Mouse (Mus musculus) megakaryocyte, embryonic 14.5 days (primary cell): ENCODE data around the gene Gm2663. TPM values are rescaled to one million over a fixed set of nuclear protein-coding genes. Genes with fewer than 3 reads are reported as not detected.
"Not testable (repeated sequence)": the region's sequence is repeated elsewhere in the genome, so short reads cannot be mapped to it uniquely, and the experiment has no call there.

Experiments used
- H3K27me3 ChIP-seq: replicated peaks from 2 replicates; pipeline ENCODE3; 2012; ENCODE audit warnings: inconsistent platforms
- H3K36me3 ChIP-seq: replicated peaks from 2 replicates; pipeline ENCODE3; 2012; ENCODE audit warnings: low read length, inconsistent platforms, mixed read lengths
- H3K4me1 ChIP-seq: 2 replicates; pipeline ENCODE4 v1.6.1; 2012; ENCODE audit warnings: inconsistent platforms
- H3K4me3 ChIP-seq: replicated peaks from 2 replicates; pipeline ENCODE3; 2012; ENCODE audit warnings: moderate library complexity, mild to moderate bottlenecking, inconsistent platforms
- H3K9me3 ChIP-seq: 2 replicates; pipeline ENCODE4 v1.6.1; 2012; ENCODE audit warnings: inconsistent platforms
- FLI1 ChIP-seq: IDR thresholded peaks from 2 replicates; pipeline ENCODE4 v1.6.1; 2012; ENCODE audit warnings: low read length, inconsistent platforms, mixed read lengths
- GATA1 ChIP-seq: IDR thresholded peaks from 3 replicates; pipeline ENCODE4 v1.6.1; 2012; ENCODE audit warnings: mixed read lengths, low read length, inconsistent platforms, borderline replicate concordance
- polyA plus RNA-seq: library from polyadenylated mRNA; stranded (reverse); fragments of >175 nt; gene quantifications from 2 replicates; pipeline ENCODE4 v1.2.3, GENCODE M21; 2012; ENCODE audit warnings: low replicate concordance; ENCODE audit not compliant: insufficient read depth

The Gm2663 gene
- polyA plus RNA-seq, 1 experiment = not detected

GRCm38 (mm10) chr6:41027053-41027452 lies 27.8 kb upstream of the Gm2663 start:
- no peak for TF ChIP-seq FLI1
- no peak for TF ChIP-seq GATA1
- no peaks in the 10 kb centered on the region for H3K9me3 ChIP-seq
- H3K36me3 ChIP-seq = no peaks in the 10 kb centered on the region
- H3K27me3 ChIP-seq = no peaks in the 10 kb centered on the region
- no peak overlapping the region for H3K4me3 ChIP-seq
- H3K4me1 ChIP-seq = peaks cover 15% of the 10 kb centered on the region

GRCm38 (mm10) chr6:41025873-41026650 lies 26.8 kb upstream of the Gm2663 start:
- Histone ChIP-seq H3K36me3 (no peaks in the 10 kb centered on the region), H3K27me3 (no peaks in the 10 kb centered on the region), H3K4me3 (no peak overlapping the region), H3K4me1 (peaks cover 15% of the 10 kb centered on the region), H3K9me3 (no peaks in the 10 kb centered on the region)
- TF ChIP-seq GATA1 (no peak), FLI1 (no peak)

- no peak overlapping the region for H3K4me3 ChIP-seq
- no peak for TF ChIP-seq FLI1
- no peak for TF ChIP-seq GATA1
- H3K36me3 ChIP-seq = no peaks in the 10 kb centered on the region
- peaks cover 9% of the 10 kb centered on the region; the same call in 1 of the 2 replicates for H3K4me1 ChIP-seq
- H3K9me3 ChIP-seq = no peaks in the 10 kb centered on the region
- no peaks in the 10 kb centered on the region for H3K27me3 ChIP-seq
Observed at GRCm38 (mm10) chr6:41019140-41019539, 19.9 kb upstream of the Gm2663 start.

DNA sequence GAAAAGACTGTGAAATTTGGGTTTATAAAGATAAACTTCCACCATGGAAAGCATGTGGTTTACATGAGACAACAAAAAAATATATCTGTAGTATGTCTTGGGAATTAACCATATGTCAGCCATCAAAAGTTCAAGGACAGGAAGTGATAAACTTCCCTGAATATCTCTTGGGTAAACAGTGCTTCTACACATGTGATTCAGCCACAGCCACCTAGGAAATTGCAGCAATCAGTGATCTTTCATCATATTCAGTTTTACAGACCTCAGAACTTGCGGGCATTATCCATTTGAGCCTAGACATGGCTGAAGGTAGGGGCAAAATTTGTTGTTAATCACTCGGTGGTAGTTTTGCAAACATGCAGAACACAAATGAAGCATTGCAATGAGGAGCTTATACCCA lies 19.4 kb upstream of the Gm2663 start:
- Histone ChIP-seq H3K4me1 (peaks cover 9% of the 10 kb centered on the region; the same call in 1 of the 2 replicates), H3K27me3 (no peaks in the 10 kb centered on the region), H3K4me3 (no peak overlapping the region), H3K36me3 (no peaks in the 10 kb centered on the region), H3K9me3 (no peaks in the 10 kb centered on the region)
- no peak for TF ChIP-seq FLI1

- no peak overlapping the region for H3K4me3 ChIP-seq
- no peak for TF ChIP-seq FLI1
- no peak for TF ChIP-seq GATA1
- no peaks in the 10 kb centered on the region for H3K9me3 ChIP-seq
- no peaks in the 10 kb centered on the region for H3K36me3 ChIP-seq
- no peaks in the 10 kb centered on the region for H3K27me3 ChIP-seq
- H3K4me1 ChIP-seq = peaks cover 9% of the 10 kb centered on the region; the same call in 1 of the 2 replicates
Observed at GRCm38 (mm10) chr6:41015065-41015464, 15.8 kb upstream of the Gm2663 start.

- H3K27me3 ChIP-seq, H3K36me3 ChIP-seq, H3K4me1 ChIP-seq, H3K4me3 ChIP-seq, H3K9me3 ChIP-seq: not testable (repeated sequence)
Observed at GRCm38 (mm10) chr6:40964454-40964853, 34.8 kb downstream of the Gm2663 start, which contains the start of gene 1810009J06Rik. TSS of gene 1810009J06Rik (plus strand) at chr6:40964754.

GRCm38 (mm10) chr6:40953716-40954115 lies 45.6 kb downstream of the Gm2663 start:
- peaks cover 5% of the 10 kb centered on the region; the same call in 1 of the 2 replicates for H3K9me3 ChIP-seq
- H3K4me1 ChIP-seq = no peaks in the 10 kb centered on the region
- H3K36me3 ChIP-seq = no peaks in the 10 kb centered on the region
- TF ChIP-seq GATA1 (no peak), FLI1 (no peak)
- no peak overlapping the region for H3K4me3 ChIP-seq
- no peaks in the 10 kb centered on the region for H3K27me3 ChIP-seq

- TF ChIP-seq GATA1 = no peak
- no peak for TF ChIP-seq FLI1
- Histone ChIP-seq H3K4me1 (no peaks in the 10 kb centered on the region), H3K9me3 (no peaks in the 10 kb centered on the region), H3K4me3 (no peak within 1 kb of the TSS), H3K36me3 (no peaks in the 10 kb centered on the region), H3K27me3 (no peaks in the 10 kb centered on the region)
Observed at GRCm38 (mm10) chr6:40951770-40952169, 47.5 kb downstream of the Gm2663 start, which contains the start of gene Gm4744. TSS of gene Gm4744 (minus strand) at chr6:40951870.

Other genes starting within 250 kb of the Gm2663 start
- not detected in 2 replicates for gene Moxd2, start 112.0 kb downstream of the Gm2663 start, polyA plus RNA-seq
- gene Prss58, start 99.1 kb downstream of the Gm2663 start, polyA plus RNA-seq = not detected in 2 replicates
- gene 1700074P13Rik, start 58.9 kb downstream of the Gm2663 start, polyA plus RNA-seq = not detected in 2 replicates
- gene Gm4744, start 47.6 kb downstream of the Gm2663 start, polyA plus RNA-seq = not detected in 2 replicates
- gene 1810009J06Rik, start 34.7 kb downstream of the Gm2663 start, polyA plus RNA-seq = not detected in 2 replicates
- not detected in 2 replicates for gene 2210010C04Rik, start 36.0 kb upstream of the Gm2663 start, polyA plus RNA-seq